Mouse (Mus musculus) liver, adult 2 months (tissue): ENCODE measurements around the gene 0610037L13Rik.
A peak's percentile ranks its signal among the peaks of the same experiment; 100 is the strongest.

Experiments used
- CTCF ChIP-seq: fragments of 200-500 bp; IDR thresholded peaks from 2 replicates; pipeline ENCODE4 v1.5.1; 2011; ENCODE audit warnings: low read depth, low read length, control low read depth
- POLR2A ChIP-seq: fragments of 200-500 bp; IDR thresholded peaks from 2 replicates; pipeline ENCODE4 v1.6.1; 2011; ENCODE audit warnings: low read length, control low read depth; ENCODE audit not compliant: insufficient read depth; ENCODE audit errors: extremely low read depth

GRCm38 (mm10) chr4:107923145-107923802, 33.7 kb downstream of the 0610037L13Rik start, which contains the start of gene Cpt2:
- TF ChIP-seq CTCF (peak; percentile 27; the same call in 1 of the 2 replicates), POLR2A (peak; percentile 98)
